Mouse (Mus musculus): ENCODE measurements around the gene Slk. TPM values are rescaled to one million over a fixed set of nuclear protein-coding genes. Genes with fewer than 3 reads are reported as not detected.

Gene Slk
- polyA plus RNA-seq, 1 experiment = 3.5 TPM

- TF ChIP-seq POLR2A (IDR thresholded peaks at IDR 0.05; ENCODE audit: low read depth, low read length) = no peak
- TF ChIP-seq CTCF (IDR thresholded peaks at IDR 0.05; ENCODE audit: extremely low read depth, insufficient read length, insufficient replicate concordance, low read depth, low read length) = no peak
Measured at GRCm38 (mm10) chr19:47608513-47608912, 29.0 kb downstream of the Slk start.

GRCm38 (mm10) chr19:47613442-47613841 is 34.0 kb downstream of the Slk start:
- H3K27ac ChIP-seq (ENCODE audit: insufficient read depth, low read depth, low read length) = no peak overlapping the region
- H3K27me3 ChIP-seq (ENCODE audit: control insufficient read depth, insufficient read depth, low read length) = no peaks in the 10 kb centered on the region
- WGBS = 58% methylated on average over 7 of the region's 7 CpGs
- no peaks in the 10 kb centered on the region for H3K4me1 ChIP-seq (ENCODE audit: control insufficient read depth, insufficient read depth, insufficient read length, low read length)
- no peak overlapping the region for H3K4me3 ChIP-seq (ENCODE audit: low read depth, low read length)
- H3K36me3 ChIP-seq (ENCODE audit: control insufficient read depth, insufficient read depth, low read length) = peaks cover 48% of the 10 kb centered on the region
- TF ChIP-seq POLR2A (IDR thresholded peaks at IDR 0.05; ENCODE audit: low read depth, low read length) = no peak
- no peak for TF ChIP-seq CTCF (IDR thresholded peaks at IDR 0.05; ENCODE audit: extremely low read depth, insufficient read length, insufficient replicate concordance, low read depth, low read length)

More at GRCm38 (mm10) chr19:47608513-47608912, 29.0 kb downstream of the Slk start:
- WGBS = 53% methylated on average over 3 of the region's 3 CpGs
- no peak overlapping the region for H3K4me3 ChIP-seq (ENCODE audit: low read depth, low read length)
- no peaks in the 10 kb centered on the region for H3K27me3 ChIP-seq (ENCODE audit: control insufficient read depth, insufficient read depth, low read length)
- H3K36me3 ChIP-seq (ENCODE audit: control insufficient read depth, insufficient read depth, low read length) = peaks cover 19% of the 10 kb centered on the region
- no peaks in the 10 kb centered on the region for H3K4me1 ChIP-seq (ENCODE audit: control insufficient read depth, insufficient read depth, insufficient read length, low read length)
- no peak overlapping the region for H3K27ac ChIP-seq (ENCODE audit: insufficient read depth, low read depth, low read length)

- WGBS = 86% methylated on average over 8 of the region's 8 CpGs
- H3K4me1 ChIP-seq (ENCODE audit: control insufficient read depth, insufficient read depth, insufficient read length, low read length) = no peaks in the 10 kb centered on the region
- H3K4me3 ChIP-seq (ENCODE audit: low read depth, low read length) = no peak overlapping the region
Measured at GRCm38 (mm10) chr19:47621478-47621877, 42.0 kb downstream of the Slk start.

GRCm38 (mm10) chr19:47624940-47625711 is 45.6 kb downstream of the Slk start:
- Histone ChIP-seq H3K36me3 (ENCODE audit: control insufficient read depth, insufficient read depth, low read length) (peaks cover 63% of the 10 kb centered on the region), H3K27me3 (ENCODE audit: control insufficient read depth, insufficient read depth, low read length) (no peaks in the 10 kb centered on the region)
- TF ChIP-seq POLR2A (IDR thresholded peaks at IDR 0.05; ENCODE audit: low read depth, low read length) (no peak), CTCF (IDR thresholded peaks at IDR 0.05; ENCODE audit: extremely low read depth, insufficient read length, insufficient replicate concordance, low read depth, low read length) (no peak)

More at GRCm38 (mm10) chr19:47621478-47621877, 42.0 kb downstream of the Slk start:
- no peak overlapping the region for H3K27ac ChIP-seq (ENCODE audit: insufficient read depth, low read depth, low read length)
- TF ChIP-seq POLR2A (IDR thresholded peaks at IDR 0.05; ENCODE audit: low read depth, low read length) (no peak), CTCF (IDR thresholded peaks at IDR 0.05; ENCODE audit: extremely low read depth, insufficient read length, insufficient replicate concordance, low read depth, low read length) (no peak)
- no peaks in the 10 kb centered on the region for H3K27me3 ChIP-seq (ENCODE audit: control insufficient read depth, insufficient read depth, low read length)
- peaks cover 66% of the 10 kb centered on the region for H3K36me3 ChIP-seq (ENCODE audit: control insufficient read depth, insufficient read depth, low read length)

GRCm38 (mm10) chr19:47627450-47627849 is 48.0 kb downstream of the Slk start:
- H3K27ac ChIP-seq (ENCODE audit: insufficient read depth, low read depth, low read length) = no peak overlapping the region
- H3K27me3 ChIP-seq (ENCODE audit: control insufficient read depth, insufficient read depth, low read length) = no peaks in the 10 kb centered on the region
- TF ChIP-seq POLR2A (IDR thresholded peaks at IDR 0.05; ENCODE audit: low read depth, low read length) (no peak), CTCF (IDR thresholded peaks at IDR 0.05; ENCODE audit: extremely low read depth, insufficient read length, insufficient replicate concordance, low read depth, low read length) (no peak)
- WGBS = 95% methylated on average over 10 of the region's 10 CpGs
- no peaks in the 10 kb centered on the region; the same call in 1 of the 2 replicates for H3K4me1 ChIP-seq (ENCODE audit: control insufficient read depth, insufficient read depth, insufficient read length, low read length)
- H3K36me3 ChIP-seq (ENCODE audit: control insufficient read depth, insufficient read depth, low read length) = peaks cover 53% of the 10 kb centered on the region
- no peak overlapping the region for H3K4me3 ChIP-seq (ENCODE audit: low read depth, low read length)

More at GRCm38 (mm10) chr19:47624940-47625711, 45.6 kb downstream of the Slk start:
- Histone ChIP-seq H3K27ac (ENCODE audit: insufficient read depth, low read depth, low read length) (no peak overlapping the region), H3K4me1 (ENCODE audit: control insufficient read depth, insufficient read depth, insufficient read length, low read length) (no peaks in the 10 kb centered on the region), H3K4me3 (ENCODE audit: low read depth, low read length) (no peak overlapping the region)
- WGBS = 88% methylated on average over 10 of the region's 10 CpGs

GRCm38 (mm10) chr19:47629068-47629467 is 49.6 kb downstream of the Slk start:
- Histone ChIP-seq H3K36me3 (ENCODE audit: control insufficient read depth, insufficient read depth, low read length) (peaks cover 40% of the 10 kb centered on the region), H3K27me3 (ENCODE audit: control insufficient read depth, insufficient read depth, low read length) (no peaks in the 10 kb centered on the region), H3K4me1 (ENCODE audit: control insufficient read depth, insufficient read depth, insufficient read length, low read length) (no peaks in the 10 kb centered on the region; the same call in 1 of the 2 replicates), H3K27ac (ENCODE audit: insufficient read depth, low read depth, low read length) (no peak overlapping the region), H3K4me3 (ENCODE audit: low read depth, low read length) (no peak overlapping the region)
- TF ChIP-seq POLR2A (IDR thresholded peaks at IDR 0.05; ENCODE audit: low read depth, low read length) (no peak), CTCF (IDR thresholded peaks at IDR 0.05; ENCODE audit: extremely low read depth, insufficient read length, insufficient replicate concordance, low read depth, low read length) (no peak)
- WGBS = 78% methylated on average over 5 of the region's 5 CpGs

GRCm38 (mm10) chr19:47630381-47630780 is 50.9 kb downstream of the Slk start:
- Histone ChIP-seq H3K4me1 (ENCODE audit: control insufficient read depth, insufficient read depth, insufficient read length, low read length) (no peaks in the 10 kb centered on the region; the same call in 1 of the 2 replicates), H3K36me3 (ENCODE audit: control insufficient read depth, insufficient read depth, low read length) (peaks cover 31% of the 10 kb centered on the region), H3K4me3 (ENCODE audit: low read depth, low read length) (no peak overlapping the region), H3K27ac (ENCODE audit: insufficient read depth, low read depth, low read length) (no peak overlapping the region), H3K27me3 (ENCODE audit: control insufficient read depth, insufficient read depth, low read length) (no peaks in the 10 kb centered on the region)
- 85% methylated on average over 5 of the region's 5 CpGs for WGBS
- TF ChIP-seq CTCF (IDR thresholded peaks at IDR 0.05; ENCODE audit: extremely low read depth, insufficient read length, insufficient replicate concordance, low read depth, low read length) (no peak), POLR2A (IDR thresholded peaks at IDR 0.05; ENCODE audit: low read depth, low read length) (no peak)
